Mouse (Mus musculus): ENCODE results near the gene Obox8.

- TF ChIP-seq POLR2A (IDR thresholded peaks at IDR 0.05; ENCODE audit: borderline replicate concordance, extremely low read depth, low read depth, low read length) = no peak
- TF ChIP-seq CTCF (IDR thresholded peaks at IDR 0.05; ENCODE audit: insufficient read depth, low read length) = no peak
Observed at GRCm38 (mm10) chr7:14307571-14307970, 25.8 kb downstream of the Obox8 start.

All from lung, adult 2 months (tissue).